Mouse (Mus musculus): ENCODE data around the gene Mslnl. TPM values are rescaled to one million over a fixed set of nuclear protein-coding genes. Genes with fewer than 3 reads are reported as not detected.

The Mslnl gene
- total and polyA plus RNA-seq, 2 experiments from 2014 or later: not detected

- Histone ChIP-seq H3K4me1 (ENCODE audit: insufficient read depth, low read length) (peaks cover 2% of the 10 kb centered on the region), H3K36me3 (ENCODE audit: insufficient read depth, low read length) (no peaks in the 10 kb centered on the region)
- 61% methylated on average over 9 of the region's 9 CpGs for WGBS
These were observed 33.5 kb downstream of the Mslnl start for GRCm38 (mm10) chr17:25769331-25769730.

GRCm38 (mm10) chr17:25773549-25774120, 37.8 kb downstream of the Mslnl start, which contains the start of gene Narfl:
Narfl (plus strand) TSS chr17:25773776.
- Histone ChIP-seq H3K36me3 (ENCODE audit: insufficient read depth, low read length) (0 out of 2 replicates have a peak, but pooled peaks cover 6% of the 10 kb centered on the region), H3K4me1 (ENCODE audit: insufficient read depth, low read length) (peaks cover 7% of the 10 kb centered on the region), H3K4me2 (ENCODE audit: low read depth, low read length, poor library complexity, severe bottlenecking) (peak within 1 kb of the TSS; percentile 78), H3K9ac (replicated peaks; ENCODE audit: low read length, poor library complexity, severe bottlenecking) (peak within 1 kb of the TSS; percentile 86), H3K27ac (ENCODE audit: low read depth, low read length) (no peak within 1 kb of the TSS), H3K27me3 (ENCODE audit: insufficient read depth, low read length) (no peaks in the 10 kb centered on the region), H3K9me3 (ENCODE audit: low read length) (no peaks in the 10 kb centered on the region), H3K4me3 (ENCODE audit: low read depth, low read length) (peak within 1 kb of the TSS; percentile 61)
- WGBS: under 1% methylated on average over 37 of the region's 37 CpGs
- peak; percentile 100 for TF ChIP-seq CTCF (IDR thresholded peaks at IDR 0.05)
- DNase-seq (ENCODE audit: low spot score) (peak; percentile 97), ATAC-seq (ENCODE audit: low FRiP score) (peak; percentile 79)

More at GRCm38 (mm10) chr17:25769331-25769730, 33.5 kb downstream of the Mslnl start:
- no peak for ATAC-seq (ENCODE audit: low FRiP score)
- no peak overlapping the region for H3K4me2 ChIP-seq (ENCODE audit: low read depth, low read length, poor library complexity, severe bottlenecking)
- H3K9me3 ChIP-seq (ENCODE audit: low read length): no peaks in the 10 kb centered on the region
- no peak overlapping the region for H3K27ac ChIP-seq (ENCODE audit: low read depth, low read length)
- H3K9ac ChIP-seq (replicated peaks; ENCODE audit: low read length, poor library complexity, severe bottlenecking): no peak overlapping the region
- no peak overlapping the region for H3K4me3 ChIP-seq (ENCODE audit: low read depth, low read length)
- no peak for TF ChIP-seq CTCF (IDR thresholded peaks at IDR 0.05)
- no peak for DNase-seq (ENCODE audit: low spot score)
- no peaks in the 10 kb centered on the region for H3K27me3 ChIP-seq (ENCODE audit: insufficient read depth, low read length)

- 81% methylated on average over 10 of the region's 10 CpGs for WGBS
- Histone ChIP-seq H3K36me3 (ENCODE audit: insufficient read depth, low read length) (peaks cover 11% of the 10 kb centered on the region; the same call in 1 of the 2 replicates), H3K27me3 (ENCODE audit: insufficient read depth, low read length) (no peaks in the 10 kb centered on the region), H3K9ac (replicated peaks; ENCODE audit: low read length, poor library complexity, severe bottlenecking) (no peak overlapping the region), H3K4me2 (ENCODE audit: low read depth, low read length, poor library complexity, severe bottlenecking) (no peak overlapping the region), H3K4me3 (ENCODE audit: low read depth, low read length) (no peak overlapping the region), H3K9me3 (ENCODE audit: low read length) (no peaks in the 10 kb centered on the region), H3K4me1 (ENCODE audit: insufficient read depth, low read length) (peaks cover 7% of the 10 kb centered on the region), H3K27ac (ENCODE audit: low read depth, low read length) (no peak overlapping the region)
- no peak for TF ChIP-seq CTCF (IDR thresholded peaks at IDR 0.05)
- no peak for ATAC-seq (ENCODE audit: low FRiP score)
- DNase-seq (ENCODE audit: low spot score): no peak
These were observed 39.6 kb downstream of the Mslnl start for GRCm38 (mm10) chr17:25775318-25776062.

- Histone ChIP-seq H3K9ac (replicated peaks; ENCODE audit: low read length, poor library complexity, severe bottlenecking) (no peak overlapping the region), H3K36me3 (ENCODE audit: insufficient read depth, low read length) (peaks cover 34% of the 10 kb centered on the region), H3K4me3 (ENCODE audit: low read depth, low read length) (no peak overlapping the region), H3K9me3 (ENCODE audit: low read length) (no peaks in the 10 kb centered on the region), H3K27me3 (ENCODE audit: insufficient read depth, low read length) (no peaks in the 10 kb centered on the region), H3K4me2 (ENCODE audit: low read depth, low read length, poor library complexity, severe bottlenecking) (no peak overlapping the region), H3K27ac (ENCODE audit: low read depth, low read length) (no peak overlapping the region), H3K4me1 (ENCODE audit: insufficient read depth, low read length) (peaks cover 7% of the 10 kb centered on the region)
- TF ChIP-seq CTCF (IDR thresholded peaks at IDR 0.05): no peak
- 96% methylated on average over 5 of the region's 5 CpGs for WGBS
- DNase-seq (ENCODE audit: low spot score): no peak
- no peak for ATAC-seq (ENCODE audit: low FRiP score)
These were observed 42.1 kb downstream of the Mslnl start for GRCm38 (mm10) chr17:25777948-25778347.

- H3K9me3 ChIP-seq (ENCODE audit: low read length): no peaks in the 10 kb centered on the region
- no peak overlapping the region for H3K27ac ChIP-seq (ENCODE audit: low read depth, low read length)
- ATAC-seq (ENCODE audit: low FRiP score): no peak
- H3K36me3 ChIP-seq (ENCODE audit: insufficient read depth, low read length): peaks cover 44% of the 10 kb centered on the region
- DNase-seq (ENCODE audit: low spot score): no peak
- H3K4me1 ChIP-seq (ENCODE audit: insufficient read depth, low read length): peaks cover 11% of the 10 kb centered on the region
- TF ChIP-seq CTCF (IDR thresholded peaks at IDR 0.05): no peak
- no peak overlapping the region for H3K9ac ChIP-seq (replicated peaks; ENCODE audit: low read length, poor library complexity, severe bottlenecking)
- H3K4me3 ChIP-seq (ENCODE audit: low read depth, low read length): no peak overlapping the region
- WGBS: 85% methylated on average over 6 of the region's 6 CpGs
- no peaks in the 10 kb centered on the region for H3K27me3 ChIP-seq (ENCODE audit: insufficient read depth, low read length)
- no peak overlapping the region for H3K4me2 ChIP-seq (ENCODE audit: low read depth, low read length, poor library complexity, severe bottlenecking)
These were observed 45.5 kb downstream of the Mslnl start for GRCm38 (mm10) chr17:25781339-25781738.

GRCm38 (mm10) chr17:25783086-25783485, 47.2 kb downstream of the Mslnl start:
- Histone ChIP-seq H3K27ac (ENCODE audit: low read depth, low read length) (no peak overlapping the region), H3K36me3 (ENCODE audit: insufficient read depth, low read length) (peaks cover 49% of the 10 kb centered on the region), H3K4me1 (ENCODE audit: insufficient read depth, low read length) (peaks cover 11% of the 10 kb centered on the region), H3K9ac (replicated peaks; ENCODE audit: low read length, poor library complexity, severe bottlenecking) (no peak overlapping the region), H3K9me3 (ENCODE audit: low read length) (no peaks in the 10 kb centered on the region), H3K4me2 (ENCODE audit: low read depth, low read length, poor library complexity, severe bottlenecking) (no peak overlapping the region), H3K27me3 (ENCODE audit: insufficient read depth, low read length) (no peaks in the 10 kb centered on the region), H3K4me3 (ENCODE audit: low read depth, low read length) (no peak overlapping the region)
- WGBS: 76% methylated on average over 7 of the region's 7 CpGs
- no peak for ATAC-seq (ENCODE audit: low FRiP score)
- TF ChIP-seq CTCF (IDR thresholded peaks at IDR 0.05): no peak
- DNase-seq (ENCODE audit: low spot score): no peak
